Comparison of ENCODE assay signal across 22 mouse cellular contexts in genomic region chr3:85748863-85749262, GRCm38 (mm10).
DNase-seq lines count a peak whose midpoint lies in the region; ATAC-seq and TF ChIP-seq lines count a peak whose summit lies in the region.
"Had no signal": no experiment of that assay in that cellular context is flagged by ENCODE, and none has a peak within 500 bp of the region (broad histone marks: within the 10 kb centered on the region; RNA-seq: fewer than 3 reads in every experiment).

No protein-coding gene starts in this region.

- H3K9me3 ChIP-seq in kidney, postnatal 0 days (replicated peaks; ENCODE audit: low read length), result no peaks in the 10 kb centered on the region
- no peaks in the 10 kb centered on the region for H3K9me3 ChIP-seq in intestine, embryonic 15.5 days
- H3K9me3 ChIP-seq in forebrain, embryonic 13.5 days (replicated peaks), result no peaks in the 10 kb centered on the region
- H3K9me3 ChIP-seq: forebrain, embryonic 10.5 days; limb, embryonic 13.5 days; liver, embryonic 15.5 days; megakaryocyte, embryonic 14.5 days had no signal

- H3K27me3 ChIP-seq in kidney, postnatal 0 days (ENCODE audit: insufficient read depth, low read length), result no peaks in the 10 kb centered on the region
- H3K27me3 ChIP-seq in intestine, embryonic 15.5 days (replicated peaks), result no peaks in the 10 kb centered on the region
- no peaks in the 10 kb centered on the region for H3K27me3 ChIP-seq in forebrain, embryonic 13.5 days
- H3K27me3 ChIP-seq: limb, embryonic 13.5 days had no signal

- no peak overlapping the region for H3K9ac ChIP-seq in kidney, postnatal 0 days (ENCODE audit: low read depth, low read length)
- H3K9ac ChIP-seq in intestine, embryonic 15.5 days, result no peak overlapping the region
- no peak overlapping the region for H3K9ac ChIP-seq in forebrain, embryonic 13.5 days
- H3K9ac ChIP-seq: limb, embryonic 13.5 days; liver, embryonic 15.5 days had no signal

- H3K4me1 ChIP-seq in kidney, postnatal 0 days (replicated peaks; ENCODE audit: insufficient read depth, low read length), result no peaks in the 10 kb centered on the region
- H3K4me1 ChIP-seq in intestine, embryonic 15.5 days (replicated peaks), result 0 out of 2 replicates have a peak, but pooled peaks cover 5% of the 10 kb centered on the region
- H3K4me1 ChIP-seq in forebrain, embryonic 13.5 days, result peaks cover 13% of the 10 kb centered on the region
- H3K4me1 ChIP-seq: liver, embryonic 15.5 days; megakaryocyte, embryonic 14.5 days had no signal

- H3K36me3 ChIP-seq in kidney, postnatal 0 days (ENCODE audit: insufficient read depth, low read length), result no peaks in the 10 kb centered on the region
- no peaks in the 10 kb centered on the region for H3K36me3 ChIP-seq in intestine, embryonic 15.5 days
- H3K36me3 ChIP-seq in forebrain, embryonic 13.5 days (ENCODE audit: poor library complexity, severe bottlenecking), result no peaks in the 10 kb centered on the region
- H3K36me3 ChIP-seq: forebrain, embryonic 10.5 days; limb, embryonic 13.5 days; liver, embryonic 15.5 days had no signal

- 45% methylated on average over 4 of the region's 4 CpGs for WGBS in kidney, postnatal 0 days
- 37% methylated on average over 4 of the region's 4 CpGs for WGBS in intestine, embryonic 15.5 days
- 18% methylated on average over 4 of the region's 4 CpGs for WGBS in forebrain, embryonic 13.5 days

- H3K27ac ChIP-seq in kidney, postnatal 0 days, result no peak overlapping the region
- 0 out of 2 replicates have a peak overlapping the region, but pooled peaks have one; percentile 44 for H3K27ac ChIP-seq in intestine, embryonic 15.5 days
- no peak overlapping the region for H3K27ac ChIP-seq in forebrain, embryonic 13.5 days
- H3K27ac ChIP-seq: forebrain, embryonic 10.5 days; layer of hippocampus, adult 2 months; left cerebral cortex, adult 2 months; limb, embryonic 13.5 days; liver, embryonic 15.5 days had no signal

- 0 out of 2 replicates have a peak, but pooled peaks have one; percentile 57 for ATAC-seq in kidney, postnatal 0 days (replicated peaks; ENCODE audit: low FRiP score, low read depth)
- peak; percentile 82 for ATAC-seq in intestine, embryonic 15.5 days
- no peak for ATAC-seq in forebrain, embryonic 13.5 days
- ATAC-seq: activated CD4-positive, CD25-positive, alpha-beta regulatory T cell, adult 4 months; CD4-positive, CD25-positive, alpha-beta regulatory T cell, adult 4 months; hindbrain, embryonic 16.5 days; midbrain, embryonic 16.5 days had no signal

- H3K4me3 ChIP-seq in kidney, postnatal 0 days (replicated peaks; ENCODE audit: low read depth, low read length), result no peak overlapping the region
- no peak overlapping the region for H3K4me3 ChIP-seq in intestine, embryonic 15.5 days (replicated peaks)
- no peak overlapping the region for H3K4me3 ChIP-seq in forebrain, embryonic 13.5 days
- H3K4me3 ChIP-seq: forebrain, embryonic 10.5 days; layer of hippocampus, adult 2 months; left cerebral cortex, adult 2 months; limb, embryonic 13.5 days; liver, embryonic 15.5 days; megakaryocyte, embryonic 14.5 days had no signal

- no peak for TF ChIP-seq CTCF in kidney, postnatal 0 days (IDR thresholded peaks at IDR 0.05; ENCODE audit: low read depth)

- DNase-seq in kidney, postnatal 0 days (ENCODE audit: low spot score), result no peak
- no peak for DNase-seq in kidney, adult 9 months
- DNase-seq in ZHBTc4 (ENCODE audit: low read depth, low spot score), result peak; percentile 21
- DNase-seq in retina, embryonic 14.5 days (ENCODE audit: low spot score), result peak; percentile 24
- DNase-seq in left cerebral cortex, adult 8-10 months (ENCODE audit: low spot score in 2 of 2), result no peak
- DNase-seq: adrenal gland, postnatal 36 days; cerebellum, adult 9-11 months; heart, adult 18-20 months; right cerebral cortex, postnatal 14 days; thymus, adult 2 months had no signal

- no peak overlapping the region for H3K4me2 ChIP-seq in kidney, postnatal 0 days (ENCODE audit: low read length)
- H3K4me2 ChIP-seq in intestine, embryonic 15.5 days (replicated peaks), result no peak overlapping the region
- H3K4me2 ChIP-seq in forebrain, embryonic 13.5 days, result no peak overlapping the region
- H3K4me2 ChIP-seq: limb, embryonic 13.5 days; liver, embryonic 15.5 days had no signal

Comparison
In these comparisons a context has a peak if more than half of its experiments do, and no peak if none do; other contexts are left out.
1. DNase-seq: peak in ZHBTc4 (single experiment) and retina, embryonic 14.5 days (single experiment); none in kidney, postnatal 0 days (single experiment), kidney, adult 9 months (single experiment) and left cerebral cortex, adult 8-10 months (0 of 2).